Mouse (Mus musculus) inflammation-experienced regulatory T-cells, adult 16 weeks (primary cell): Measurements from ENCODE around the gene Psmb10. TPM values are rescaled to one million over a fixed set of nuclear protein-coding genes. Genes with fewer than 3 reads are reported as not detected.

ENCODE experiments used
- polyA plus RNA-seq: library from polyadenylated mRNA; unstranded; fragments of 100-300 nt; shearing (Covaris generic); gene quantifications from one replicate; pipeline ENCODE4 v1.2.1, GENCODE M21; 2017

The Psmb10 gene
- polyA plus RNA-seq: 505 TPM

GRCm38 (mm10) chr8:105938306-105938669 lies at the start of gene Psmb10:
Gene Psmb10 (minus strand): TSS chr8:105938444.

GRCm38 (mm10) chr8:105979325-105979724 lies 41.1 kb upstream of the Psmb10 start, which contains the start of gene Dpep3:
Gene Dpep3 (minus strand): TSS chr8:105979429.

GRCm38 (mm10) chr8:105965905-105966341 lies 27.7 kb upstream of the Psmb10 start, which contains the start of gene Slc12a4:
Gene Slc12a4 (minus strand): TSS chr8:105966097.

GRCm38 (mm10) chr8:105943321-105943739 lies 5.1 kb upstream of the Psmb10 start, which contains the start of gene Lcat:
Gene Lcat (minus strand): TSS chr8:105943382.

GRCm38 (mm10) chr8:105933762-105934161 lies 4.5 kb downstream of the Psmb10 start, which contains the start of gene Ctrl:
Gene Ctrl (minus strand): TSS chr8:105933862.

DNA sequence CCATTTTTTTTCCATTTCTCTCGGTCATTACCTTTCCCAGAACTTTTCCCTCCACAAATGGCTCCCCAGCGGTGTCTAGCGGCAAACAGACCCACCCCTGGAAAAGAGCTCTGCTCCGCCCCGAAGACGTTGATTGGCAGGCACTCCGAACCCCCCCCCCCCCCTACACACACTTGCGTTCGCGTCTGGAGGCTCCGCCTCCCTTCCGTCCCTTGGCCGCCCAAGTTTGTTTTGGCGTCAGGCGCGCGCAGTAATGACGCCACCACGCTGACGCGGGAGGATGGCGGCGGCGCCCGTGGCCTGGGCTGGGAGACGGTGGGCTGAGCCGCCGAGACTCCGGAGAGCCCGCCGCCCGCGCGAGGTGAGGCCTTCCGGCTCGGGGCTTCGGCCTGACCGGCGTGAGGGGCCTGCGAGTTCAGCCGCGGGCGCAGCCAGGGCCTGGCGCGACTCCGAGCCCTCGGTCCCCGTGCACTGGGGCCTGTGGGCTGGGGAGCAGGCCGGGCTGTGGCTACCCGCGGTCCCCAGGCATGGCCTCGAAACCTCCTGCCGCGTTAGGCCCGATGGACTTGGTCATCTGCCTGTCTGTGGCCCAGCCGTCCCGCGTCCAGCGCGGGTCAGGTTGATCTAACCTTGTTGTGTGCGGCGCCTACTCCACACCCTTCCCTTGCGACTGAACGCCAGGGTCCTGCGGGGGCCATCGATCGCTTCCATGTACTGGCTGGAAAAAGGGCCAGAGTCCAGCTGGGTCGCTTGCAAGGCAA lies 37.9 kb downstream of the Psmb10 start, which contains the start of gene Pskh1:
Gene Pskh1 (plus strand): TSS at position 262 of the 761 bp plus-strand sequence.

DNA sequence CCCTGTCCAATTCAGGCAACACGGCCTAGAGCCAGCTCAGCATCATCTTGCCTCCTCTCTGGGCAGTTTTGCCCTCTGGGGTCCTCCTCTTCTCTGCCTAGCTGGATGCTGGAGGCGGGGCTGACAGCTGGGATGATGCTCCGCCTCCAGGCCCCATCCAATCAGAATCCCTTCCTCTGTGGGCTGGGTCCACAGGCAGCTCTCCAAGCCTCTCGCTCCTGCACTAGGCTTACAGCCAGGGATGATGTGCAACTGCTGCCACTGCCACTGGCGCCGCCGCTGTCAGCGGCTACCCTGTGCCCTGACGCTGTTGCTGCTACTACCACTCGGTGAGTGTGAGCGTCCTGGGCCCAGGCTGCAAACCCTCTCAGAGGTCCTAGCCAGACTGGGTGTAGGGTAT lies 44.9 kb downstream of the Psmb10 start, which contains the start of gene Nrn1l:
Gene Nrn1l (plus strand): TSS at position 229 of the 400 bp plus-strand sequence.

Other genes with a start within 250 kb of the Psmb10 start
- 92.3 TPM for gene Acd, start 237.3 kb downstream of the Psmb10 start, polyA plus RNA-seq
- gene Pard6a, start 237.3 kb downstream of the Psmb10 start, polyA plus RNA-seq: 12.3 TPM
- 0.35 TPM for gene 4933405L10Rik, start 230.8 kb downstream of the Psmb10 start, polyA plus RNA-seq
- gene Enkd1, start 230.2 kb downstream of the Psmb10 start, polyA plus RNA-seq: 3.7 TPM
- gene Gfod2, start 179.8 kb downstream of the Psmb10 start, polyA plus RNA-seq: 6.3 TPM
- gene Ranbp10, start 111.1 kb downstream of the Psmb10 start, polyA plus RNA-seq: 27.8 TPM
- not detected for gene Tsnaxip1, start 110.7 kb downstream of the Psmb10 start, polyA plus RNA-seq
- 18.1 TPM for gene Cenpt, start 85.2 kb downstream of the Psmb10 start, polyA plus RNA-seq
- gene Thap11, start 83.3 kb downstream of the Psmb10 start, polyA plus RNA-seq: 17.4 TPM
- 11.7 TPM for gene Nutf2, start 77.9 kb downstream of the Psmb10 start, polyA plus RNA-seq
- gene Edc4, start 57.6 kb downstream of the Psmb10 start, polyA plus RNA-seq: 120 TPM
- 2.6 TPM for gene Nrn1l, start 44.9 kb downstream of the Psmb10 start, polyA plus RNA-seq
- 38.1 TPM for gene Pskh1, start 38.0 kb downstream of the Psmb10 start, polyA plus RNA-seq
- gene Ctrl, start 4.6 kb downstream of the Psmb10 start, polyA plus RNA-seq: 1.9 TPM
- 0.59 TPM for gene Lcat, start 4.9 kb upstream of the Psmb10 start, polyA plus RNA-seq
- 20.9 TPM for gene Slc12a4, start 27.7 kb upstream of the Psmb10 start, polyA plus RNA-seq
- not detected for gene Dpep3, start 41.0 kb upstream of the Psmb10 start, polyA plus RNA-seq
- gene Dus2, start 52.9 kb upstream of the Psmb10 start, polyA plus RNA-seq: 31.4 TPM
- 0.43 TPM for gene Dpep2nb, start 67.5 kb upstream of the Psmb10 start, polyA plus RNA-seq
- gene Ddx28, start 73.4 kb upstream of the Psmb10 start, polyA plus RNA-seq: 10.8 TPM
- 63.7 TPM for gene Nfatc3, start 120.4 kb upstream of the Psmb10 start, polyA plus RNA-seq
- gene Esrp2, start 198.5 kb upstream of the Psmb10 start, polyA plus RNA-seq: 1.7 TPM
- gene Pla2g15, start 212.0 kb upstream of the Psmb10 start, polyA plus RNA-seq: 14.1 TPM
- 46.5 TPM for gene Slc7a6, start 230.4 kb upstream of the Psmb10 start, polyA plus RNA-seq